Mouse (Mus musculus) megakaryocyte, adult 5-6 weeks (primary cell): Measurements from ENCODE around the gene Elp4. TPM values are rescaled to one million over a fixed set of nuclear protein-coding genes. Genes with fewer than 3 reads are reported as not detected.

ENCODE experiments used
- ATAC-seq: 2 replicates; pipeline ENCODE4 v1.8.0; 2016; ENCODE audit warnings: mild to moderate bottlenecking, inconsistent platforms; ENCODE audit not compliant: poor library complexity, severe bottlenecking
- total RNA-seq, 2 experiments: library from RNA; stranded (forward) in 1 of 2; stranded (reverse) in 1 of 2; fragments of 153-499, 151-499 nt in 1 of 2; fragments of 221-1000, 200-1000 nt in 1 of 2; gene quantifications; 2 replicates each; pipeline versions ENCODE4 v1.2.3 to v1.2.4; 2015 to 2017

Elp4 gene
- total RNA-seq, 2 experiments from 2014 or later: 8.7 to 9.9 TPM

DNA sequence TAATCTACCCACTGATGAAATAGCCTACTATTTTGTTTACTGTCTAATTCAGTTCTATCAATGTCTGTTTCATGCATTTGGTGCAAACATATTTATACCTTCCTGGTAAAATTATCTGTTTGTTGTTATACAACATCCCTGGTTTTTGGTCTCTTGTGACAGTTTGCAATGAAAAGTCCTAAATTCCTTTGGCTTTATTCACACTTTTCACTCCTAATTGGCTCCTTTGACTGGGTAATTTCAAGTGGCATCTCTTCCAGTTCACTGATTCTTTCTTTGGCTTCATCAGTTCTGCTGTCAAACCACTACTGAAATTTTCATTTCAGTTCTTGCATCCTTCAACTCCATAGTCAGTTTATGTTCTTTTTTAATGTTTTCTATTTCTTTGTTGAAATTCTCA, 168.2 kb downstream of the Elp4 start:
- ATAC-seq: no peak

DNA sequence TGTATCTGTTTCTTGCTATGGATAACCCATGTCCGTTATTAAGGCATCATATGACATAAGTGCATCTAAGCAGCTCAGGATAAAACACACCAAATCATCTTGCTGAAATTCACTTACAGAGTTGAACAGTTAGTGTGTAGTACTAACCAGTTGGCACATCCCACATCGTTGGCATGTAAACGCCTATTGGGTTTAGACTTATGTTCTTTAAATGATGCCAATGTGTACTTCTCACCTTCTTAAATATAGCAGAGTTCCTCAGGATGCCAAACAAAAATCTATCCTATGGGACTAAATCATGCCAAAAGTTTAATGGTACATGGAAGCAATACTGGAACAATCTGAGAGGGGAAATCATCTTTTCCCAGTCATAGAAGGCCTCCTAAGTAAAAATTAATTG, 173.7 kb downstream of the Elp4 start:
- no peak for ATAC-seq

DNA sequence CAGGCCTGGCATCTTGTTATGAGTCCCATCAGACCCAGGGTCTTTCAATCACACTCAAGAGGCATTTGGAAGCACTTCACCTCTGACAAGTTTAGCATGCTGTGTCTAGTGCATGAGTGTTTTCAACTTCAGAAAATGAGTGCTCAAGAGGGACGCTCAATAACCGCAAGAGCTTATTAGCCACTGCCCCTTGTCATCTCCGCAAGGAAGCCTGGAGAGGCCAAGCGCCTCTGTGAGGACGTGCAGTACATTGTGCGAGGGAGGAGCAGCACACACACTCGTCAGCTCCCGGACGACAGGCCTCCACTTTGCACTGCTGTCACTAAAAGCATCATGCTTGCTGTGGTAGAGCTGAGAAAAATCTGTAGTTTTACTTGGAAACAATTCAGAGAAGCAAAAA, 177.7 kb downstream of the Elp4 start:
- ATAC-seq: no peak

DNA sequence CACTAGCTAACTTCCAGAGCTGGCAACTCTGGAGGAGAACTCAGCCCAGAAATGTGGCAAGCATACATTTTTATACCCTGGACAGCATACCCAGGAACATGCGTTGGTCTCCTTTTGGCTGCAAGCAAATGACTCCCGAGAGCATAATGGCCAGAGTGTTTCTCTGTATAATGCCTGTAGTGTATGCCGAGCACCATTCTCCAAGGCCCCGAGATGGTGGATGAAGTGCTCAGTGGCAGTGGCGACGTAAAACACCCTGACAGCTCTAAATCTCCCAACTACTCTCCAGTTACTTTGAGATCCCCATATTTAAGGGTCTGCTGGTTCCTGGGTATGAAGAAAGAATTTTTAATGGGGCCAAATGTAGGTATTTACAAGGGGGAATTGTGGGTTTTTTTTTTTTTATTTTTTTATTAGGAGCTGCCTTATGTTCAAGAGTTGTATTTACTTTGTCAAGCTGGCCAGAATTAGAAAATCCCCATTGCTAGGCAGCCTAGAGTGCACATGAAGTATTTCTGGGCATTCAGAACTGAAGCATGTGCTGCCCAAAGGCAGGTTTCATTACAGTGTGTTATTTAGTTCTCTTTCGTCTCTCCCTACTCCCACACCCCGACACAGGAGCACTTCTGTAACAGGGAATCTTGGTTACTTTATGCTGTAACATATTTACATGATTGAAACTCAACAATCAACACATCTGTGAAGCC, 188.8 kb downstream of the Elp4 start:
- ATAC-seq: no peak

DNA sequence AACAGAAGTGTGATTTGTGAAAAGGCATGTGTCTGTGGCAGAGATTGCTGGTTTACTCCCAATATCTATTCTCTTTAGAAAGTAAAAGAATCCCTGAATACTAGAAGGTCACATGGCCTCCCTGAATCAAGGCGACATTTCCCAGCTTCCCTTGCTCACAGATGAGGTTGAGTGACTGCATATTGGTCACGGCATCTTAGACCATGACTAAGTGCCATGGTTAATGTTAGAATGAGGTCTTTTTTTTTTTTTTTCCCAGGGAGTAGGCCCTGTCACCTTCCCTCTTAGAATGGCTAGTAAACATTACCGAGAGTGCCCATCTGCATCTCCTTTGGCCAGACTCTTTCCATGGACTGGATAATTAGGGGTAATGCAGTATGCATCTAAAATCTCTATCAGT, 193.9 kb downstream of the Elp4 start:
- no peak for ATAC-seq

DNA sequence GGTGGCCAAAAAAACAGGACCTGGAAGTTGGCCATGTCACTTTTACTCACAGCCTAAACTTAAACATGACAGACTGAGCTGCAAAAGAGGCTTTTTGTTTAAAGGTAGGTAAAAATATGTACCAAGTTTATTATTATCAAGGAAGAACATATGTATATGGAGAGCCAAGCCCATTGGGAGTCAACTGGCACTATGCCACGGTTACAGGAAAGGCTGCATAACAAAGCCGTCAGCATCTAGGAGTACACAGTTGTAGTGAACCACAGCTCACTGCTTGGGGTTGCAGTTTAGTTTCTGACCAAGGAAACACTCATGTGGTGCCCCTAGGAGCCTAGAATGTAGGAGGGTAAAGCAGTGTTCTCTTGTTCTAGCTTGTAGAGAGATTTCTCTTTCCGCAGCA, 195.2 kb downstream of the Elp4 start:
- no peak for ATAC-seq

DNA sequence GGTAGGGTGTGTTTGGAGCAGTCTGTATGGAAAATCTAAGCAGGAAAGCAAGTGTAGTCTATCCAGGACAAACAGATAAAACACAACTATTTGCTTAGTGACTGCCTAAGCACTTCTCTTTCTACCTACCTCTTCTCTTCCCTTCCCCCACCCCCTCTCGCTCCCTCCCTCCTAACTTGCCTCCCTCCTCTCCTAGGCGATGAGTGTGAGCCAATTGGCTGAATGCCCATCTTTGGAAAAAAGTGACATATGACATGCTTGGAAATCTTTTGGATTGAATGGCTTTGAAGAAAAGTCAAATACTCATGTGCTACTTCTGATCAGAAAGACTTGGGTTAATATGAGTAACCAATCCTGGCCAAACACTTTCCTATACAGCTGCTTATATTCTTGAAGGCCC, 199.0 kb downstream of the Elp4 start:
- ATAC-seq: no peak

DNA sequence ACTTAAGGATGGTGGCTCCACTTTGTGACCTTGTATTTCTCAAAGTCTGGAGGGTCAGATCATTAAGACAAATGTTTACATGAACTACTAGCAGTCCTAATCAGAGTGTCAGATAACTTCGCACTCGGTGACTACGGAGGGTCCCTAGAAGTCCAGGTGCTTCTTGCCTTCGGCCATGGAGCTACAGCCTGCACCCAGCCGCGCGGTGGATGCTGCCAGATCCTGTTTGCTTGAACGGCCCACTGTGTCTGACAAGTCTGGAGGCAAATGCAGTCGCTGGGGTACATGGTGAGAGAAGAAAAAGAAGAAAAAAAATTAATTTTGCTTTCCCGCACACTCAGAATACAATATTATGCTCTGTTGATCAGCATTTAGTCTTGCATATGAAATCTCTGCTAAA, 201.8 kb downstream of the Elp4 start:
- ATAC-seq: no peak

DNA sequence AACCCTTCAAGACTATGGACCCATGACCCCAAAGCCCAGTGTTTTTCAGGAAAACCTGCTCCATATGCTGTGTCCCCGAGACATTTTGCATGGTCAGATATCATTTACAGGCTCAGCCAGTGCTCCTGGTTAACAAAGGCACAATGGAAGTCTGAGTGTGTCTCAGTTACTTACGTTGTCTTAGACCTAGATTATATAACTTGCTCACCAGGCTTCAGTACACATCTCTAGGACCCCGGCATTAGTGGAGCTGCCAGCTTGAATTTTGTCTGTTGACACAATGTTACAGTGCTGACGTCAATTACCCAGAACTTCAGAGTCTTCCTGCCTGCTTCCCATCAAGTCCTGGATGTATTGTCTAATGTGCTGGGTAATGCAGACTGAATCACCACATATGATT, 202.6 kb downstream of the Elp4 start:
- ATAC-seq: no peak

DNA sequence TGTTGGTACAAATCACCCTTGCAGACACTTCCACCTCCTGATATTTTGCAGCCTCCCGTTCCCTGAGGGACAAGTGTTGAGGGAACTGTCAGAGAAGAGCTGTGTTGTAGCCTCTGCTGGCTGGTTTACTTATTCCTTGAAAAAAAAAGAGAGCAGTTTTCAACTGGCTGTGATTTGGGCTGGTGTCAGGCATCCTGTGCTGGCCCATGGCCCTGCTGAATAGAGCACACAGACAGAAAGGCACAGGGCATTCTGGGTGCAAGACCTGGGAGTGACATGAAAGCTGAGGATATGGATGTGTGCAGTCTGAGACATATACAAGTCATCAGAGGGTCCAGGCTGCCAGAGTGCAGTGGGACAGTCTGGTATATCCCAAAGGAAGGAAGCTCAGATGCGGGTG, 205.7 kb downstream of the Elp4 start:
- ATAC-seq: no peak

DNA sequence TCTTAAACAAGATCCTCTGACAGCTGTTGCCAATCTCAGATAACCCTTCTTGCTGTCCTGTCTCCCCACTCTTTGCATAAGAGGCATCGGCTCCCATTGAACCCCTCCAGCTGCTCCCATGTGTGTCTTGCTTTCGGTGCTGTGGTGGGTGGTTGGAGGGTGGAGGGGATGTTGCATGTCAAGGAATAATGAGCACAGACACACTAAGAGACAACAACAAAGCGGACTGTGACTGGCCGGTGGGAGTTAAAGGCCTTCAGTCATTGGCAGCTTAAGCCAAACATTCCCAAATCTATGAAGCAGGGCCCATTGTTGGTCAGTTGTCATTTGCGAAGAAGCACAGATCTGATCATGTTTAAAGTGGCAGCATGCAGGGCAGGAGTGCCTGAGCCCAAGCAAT, 206.6 kb downstream of the Elp4 start:
- no peak for ATAC-seq

DNA sequence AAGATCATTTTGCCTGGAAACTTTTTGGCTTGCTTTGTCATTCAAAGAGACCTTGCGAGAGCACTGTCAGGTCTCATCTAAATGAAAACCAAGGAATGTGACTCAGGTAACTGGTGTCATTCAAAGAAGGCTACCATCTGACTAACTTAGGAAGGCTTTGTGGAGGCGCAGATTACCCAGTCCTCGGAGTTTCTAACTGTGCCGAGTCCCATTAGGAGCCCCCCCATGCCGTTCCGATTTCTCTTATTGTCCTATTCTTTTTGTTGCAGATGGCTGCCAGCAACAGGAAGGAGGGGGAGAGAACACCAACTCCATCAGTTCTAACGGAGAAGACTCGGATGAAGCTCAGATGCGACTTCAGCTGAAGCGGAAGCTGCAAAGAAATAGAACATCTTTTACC, 213.1 kb downstream of the Elp4 start:
- ATAC-seq: no peak

DNA sequence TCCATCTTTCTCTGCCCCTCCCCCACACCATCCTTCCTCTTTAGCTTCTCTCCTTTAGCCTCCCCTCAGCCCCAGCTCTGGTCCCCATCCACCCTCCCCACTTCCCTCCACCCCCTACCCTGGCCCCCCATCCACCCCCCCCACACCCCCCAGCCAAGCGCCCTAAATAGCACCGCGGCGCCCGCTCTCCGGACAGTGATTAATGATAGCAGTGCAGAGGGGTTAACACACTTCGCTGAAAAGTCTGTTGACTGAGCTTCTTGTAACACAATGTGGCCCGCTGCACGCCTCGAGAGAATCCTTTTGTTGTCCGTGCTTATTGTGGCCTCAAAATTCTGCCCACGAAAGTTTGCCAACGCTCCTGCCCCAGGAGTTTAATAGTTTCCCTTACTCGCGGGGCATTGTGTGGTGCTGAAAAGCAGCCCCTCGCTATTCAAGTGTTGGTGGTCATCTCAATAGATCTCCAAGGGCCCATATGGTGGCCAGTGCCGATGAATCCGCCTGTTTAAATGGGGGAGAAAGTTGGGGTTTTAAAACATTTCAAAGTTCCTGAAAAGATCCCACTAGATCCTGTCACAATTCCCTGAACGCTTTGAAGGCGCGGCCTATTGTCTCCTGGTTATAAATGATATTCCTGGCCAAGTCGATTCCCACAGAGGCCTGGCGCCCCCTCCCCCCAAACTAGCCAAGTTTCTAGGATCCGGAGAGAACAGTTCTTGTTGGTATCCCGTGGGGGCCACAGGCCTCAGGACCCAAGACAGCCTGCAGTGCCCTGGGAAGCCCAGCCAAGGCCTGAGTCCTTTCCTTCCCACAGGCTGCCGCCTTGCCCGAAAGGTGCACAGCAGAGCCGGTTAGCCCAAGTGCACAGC, 214.4 kb downstream of the Elp4 start:
- no peak for ATAC-seq

DNA sequence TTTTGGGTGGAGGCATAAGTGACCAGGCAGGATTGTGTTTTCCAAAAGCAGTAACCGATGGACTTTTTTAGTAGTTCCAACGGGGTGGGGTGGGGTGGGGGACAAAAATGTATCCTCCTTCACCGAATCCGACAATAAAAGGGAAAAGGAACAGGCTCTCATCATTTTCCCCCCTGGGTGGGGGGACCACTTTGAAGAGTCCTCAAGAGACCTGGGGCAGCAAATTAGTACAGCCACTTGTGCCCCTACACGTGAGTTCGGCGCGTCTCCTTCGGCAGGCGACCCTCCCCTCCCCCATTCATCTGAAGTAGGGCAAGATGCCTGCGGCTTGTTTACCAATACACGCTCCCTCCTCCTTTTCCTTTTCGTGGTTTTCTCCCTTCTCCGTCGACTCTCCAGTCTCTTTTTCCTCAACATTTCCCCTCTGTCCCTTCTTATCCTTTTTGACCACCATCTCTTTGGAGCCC, 215.0 kb downstream of the Elp4 start:
- no peak for ATAC-seq

DNA sequence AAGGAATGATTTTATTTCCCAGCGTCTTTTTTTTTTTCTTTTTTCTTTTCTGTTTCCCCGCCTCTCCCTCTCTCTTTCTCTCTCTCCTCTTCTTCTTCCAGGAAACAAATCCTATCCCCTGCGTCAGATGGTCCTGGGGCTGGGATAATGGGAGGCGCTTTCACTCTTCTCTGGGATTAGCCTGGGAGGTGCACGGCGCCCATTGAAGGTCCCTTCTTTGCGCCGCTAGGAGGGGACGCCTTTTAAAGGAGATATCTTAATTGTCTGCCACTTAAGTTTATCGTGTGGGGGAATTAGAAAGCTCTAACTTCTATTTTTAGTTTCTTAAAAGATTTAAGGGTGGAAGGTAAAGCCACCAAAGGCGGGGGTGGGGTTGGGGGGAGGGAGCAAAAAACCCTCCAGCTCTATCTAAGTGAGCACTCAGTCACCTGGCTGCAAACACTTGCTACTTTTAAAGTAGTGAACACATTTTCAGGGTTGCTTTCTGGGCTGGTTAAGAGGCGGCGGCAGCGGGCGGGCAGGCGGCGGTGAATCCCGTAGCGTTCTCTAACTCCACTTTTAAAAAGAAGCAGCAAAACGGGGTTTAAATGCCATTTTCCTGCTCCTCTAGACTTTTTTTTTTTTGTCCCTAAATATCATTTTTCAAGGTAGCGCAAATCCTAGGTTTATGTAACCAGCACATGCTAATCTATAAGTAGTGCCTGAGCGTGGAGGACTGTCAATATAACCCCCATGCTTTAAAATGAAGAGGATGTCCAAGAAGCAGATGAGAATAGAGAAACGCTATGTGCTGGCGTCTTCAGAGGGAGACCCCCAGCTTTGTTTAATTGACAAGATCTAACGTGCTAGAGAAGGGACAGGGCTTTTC, 215.7 kb downstream of the Elp4 start:
- ATAC-seq: no peak

DNA sequence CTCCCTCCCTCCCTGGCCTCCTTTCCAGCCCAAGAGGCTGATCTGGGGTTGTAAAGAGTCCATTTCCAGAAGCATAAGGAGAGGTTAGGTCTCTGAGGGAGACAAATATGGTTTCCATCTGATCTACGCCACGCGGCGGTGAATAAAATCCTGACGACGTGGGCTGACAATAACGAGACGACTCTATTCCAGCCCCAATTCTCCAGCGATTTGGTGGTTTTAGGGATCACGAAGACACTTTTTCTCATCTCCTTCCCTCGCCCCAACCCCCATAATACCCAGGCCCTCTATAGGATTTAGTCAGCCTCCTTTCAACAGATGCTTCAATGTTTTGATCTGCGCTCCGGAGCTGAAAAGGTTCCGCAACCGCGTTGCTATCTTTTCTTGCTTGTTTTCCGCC, 216.4 kb downstream of the Elp4 start:
- no peak for ATAC-seq

DNA sequence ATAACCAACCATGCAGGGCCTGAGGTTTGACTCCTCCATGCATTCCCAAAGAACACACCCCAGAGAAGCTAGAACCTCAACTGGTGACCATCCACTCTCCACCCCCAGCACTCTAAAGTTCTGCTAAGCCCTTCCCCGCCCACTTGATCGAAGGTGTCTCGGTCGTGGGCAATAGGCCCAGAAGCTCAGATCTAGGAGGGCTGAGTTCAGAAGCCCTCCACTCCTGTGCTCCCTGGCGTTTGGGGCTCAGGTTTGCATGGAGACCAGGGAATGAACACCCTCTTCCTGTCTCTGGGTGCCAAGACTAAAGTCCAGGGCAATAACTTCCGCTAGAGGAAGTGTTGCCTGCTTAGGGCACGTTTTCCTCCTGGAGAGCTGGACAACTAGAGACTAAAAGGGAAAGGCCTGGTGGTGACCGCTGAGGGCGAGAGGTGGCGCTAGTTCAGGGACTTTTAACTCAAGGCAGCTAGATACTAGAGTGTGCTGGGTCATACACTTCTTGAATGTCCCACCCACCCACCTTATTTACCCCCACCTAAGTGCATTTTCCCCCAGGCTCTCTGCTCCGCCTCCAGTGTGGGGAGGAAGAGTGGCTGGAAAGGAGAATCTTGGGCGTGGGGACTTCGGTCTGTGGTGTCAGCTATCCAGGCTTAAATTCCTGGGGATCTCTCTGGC, 216.9 kb downstream of the Elp4 start:
- ATAC-seq: 0 out of 2 replicates have a peak, but pooled peaks have one; percentile 24

DNA sequence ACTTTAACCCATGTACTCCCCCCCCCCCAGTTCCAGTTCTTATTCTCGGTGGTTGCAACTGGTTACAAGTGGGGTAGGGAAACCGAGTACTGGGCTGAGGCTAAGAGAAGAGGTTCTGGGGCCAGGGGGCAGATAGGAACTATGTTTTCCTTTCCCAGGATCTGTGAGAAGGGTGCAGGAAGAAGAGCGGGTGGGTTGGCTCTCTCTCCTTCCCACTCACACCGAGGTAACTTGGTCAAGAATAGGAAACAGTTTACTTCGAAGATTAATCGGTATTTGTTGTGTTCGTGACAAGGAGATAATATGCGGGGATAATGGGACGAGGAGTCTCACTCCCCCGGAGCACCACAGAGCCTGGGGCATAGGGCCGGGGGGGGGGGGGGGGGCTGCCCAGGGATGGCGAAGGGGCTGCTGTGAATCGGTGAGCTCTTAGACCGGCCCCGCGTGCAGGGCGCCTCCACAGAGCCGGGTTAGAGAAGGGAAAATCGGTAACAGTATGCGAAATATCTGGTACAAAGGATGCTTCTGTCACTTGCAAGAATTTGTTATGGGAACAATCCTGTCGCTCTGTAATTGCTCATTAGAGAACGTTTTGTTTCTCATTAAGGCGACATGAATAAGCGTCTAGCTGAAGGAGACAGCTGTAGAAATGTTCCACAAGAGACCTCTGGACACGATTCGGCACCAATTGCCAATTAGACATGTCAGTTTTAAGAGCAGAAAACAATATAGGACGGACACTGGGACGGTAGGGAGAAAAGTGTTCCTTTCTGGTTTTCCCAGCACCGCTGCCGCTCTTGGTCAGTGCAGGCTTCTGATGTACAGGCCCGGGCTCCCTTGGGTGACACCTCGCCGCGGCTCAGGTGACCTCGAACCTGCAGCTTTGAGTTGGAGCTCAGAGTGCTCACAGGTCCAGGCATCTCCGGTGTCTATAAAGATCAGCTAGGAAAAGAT, 217.7 kb downstream of the Elp4 start:
- no peak for ATAC-seq

DNA sequence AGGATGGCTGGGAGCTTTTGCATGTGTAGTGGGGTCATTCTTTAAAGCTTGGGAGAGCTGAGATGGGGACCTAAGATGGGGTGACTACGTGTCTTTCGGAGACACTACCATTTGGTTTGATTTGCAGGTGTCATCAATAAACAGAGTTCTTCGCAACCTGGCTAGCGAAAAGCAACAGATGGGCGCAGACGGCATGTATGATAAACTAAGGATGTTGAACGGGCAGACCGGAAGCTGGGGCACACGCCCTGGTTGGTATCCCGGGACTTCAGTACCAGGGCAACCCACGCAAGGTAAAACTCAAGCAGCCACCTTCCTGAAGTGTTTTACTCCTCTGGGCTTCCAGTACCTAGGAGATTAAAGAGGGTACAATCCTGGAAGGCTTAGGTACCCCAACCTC, 218.7 kb downstream of the Elp4 start:
- ATAC-seq: no peak
